Mouse (Mus musculus) liver, adult 2 months (tissue): ENCODE results near the gene Cngb1. TPM values are rescaled to one million over a fixed set of nuclear protein-coding genes. Genes with fewer than 3 reads are reported as not detected.
A peak's percentile ranks its signal among the peaks of the same experiment; 100 is the strongest.

Experiments used
- DNase-seq: peaks from one replicate; pipeline ENCODE4 v3.0.0-alpha.2; 2011; ENCODE audit warnings: low read depth, low spot score; ENCODE audit errors: extremely low read depth
- H3K27ac ChIP-seq: fragments of 200-500 bp; replicated peaks from 2 replicates; pipeline ENCODE4 v1.5.1; 2012; ENCODE audit warnings: low read depth, mild to moderate bottlenecking, control low read depth, inconsistent platforms, low read length; ENCODE audit not compliant: insufficient read depth
- H3K27me3 ChIP-seq: fragments of 200-500 bp; 2 replicates; pipeline ENCODE4 v1.6.1; 2012; ENCODE audit warnings: mild to moderate bottlenecking, moderate library complexity, low read length, inconsistent platforms; ENCODE audit not compliant: control insufficient read depth, insufficient read depth
- H3K36me3 ChIP-seq: fragments of 200-500 bp; 2 replicates; pipeline ENCODE4 v1.6.1; 2012; ENCODE audit warnings: low read length, inconsistent platforms; ENCODE audit not compliant: control insufficient read depth, insufficient read depth
- H3K4me1 ChIP-seq: fragments of 200-500 bp; 2 replicates; pipeline ENCODE4 v1.6.1; 2011; ENCODE audit warnings: low read length; ENCODE audit not compliant: control insufficient read depth, insufficient read depth
- H3K4me3 ChIP-seq: fragments of 200-500 bp; 2 replicates; pipeline ENCODE4 v1.5.1; 2011; ENCODE audit warnings: low read depth, mild to moderate bottlenecking, control low read depth, low read length, moderate library complexity; ENCODE audit not compliant: insufficient read depth
- H3K79me2 ChIP-seq: fragments of 200-500 bp; 2 replicates; pipeline ENCODE4 v1.6.1; 2012; ENCODE audit warnings: inconsistent platforms, mild to moderate bottlenecking, low read length, moderate library complexity; ENCODE audit not compliant: control insufficient read depth, insufficient read depth
- H3K9ac ChIP-seq: fragments of 200-500 bp; 2 replicates; pipeline ENCODE4 v1.6.1; 2012; ENCODE audit warnings: low read depth, mild to moderate bottlenecking, control low read depth, inconsistent platforms, low read length
- CTCF ChIP-seq: fragments of 200-500 bp; IDR thresholded peaks from 2 replicates; pipeline ENCODE4 v1.5.1; 2011; ENCODE audit warnings: low read depth, low read length, control low read depth
- POLR2A ChIP-seq: fragments of 200-500 bp; IDR thresholded peaks from 2 replicates; pipeline ENCODE4 v1.6.1; 2011; ENCODE audit warnings: low read length, control low read depth; ENCODE audit not compliant: insufficient read depth; ENCODE audit errors: extremely low read depth
- WGBS: fragments of 180-500 bp; shearing (Covaris S2); methylation state at CpG from one replicate; pipeline ENCODE4 v1.1.7; 2018; 5-methylcytosine and 5-hydroxymethylcytosine counted together
- polyA plus RNA-seq: library from polyadenylated mRNA; depleted of rRNA; stranded (reverse); fragments of >200 nt; gene quantifications from 2 replicates; pipeline ENCODE4 v1.2.3, GENCODE M21; 2012; rRNA removed
- total RNA-seq: library from RNA; depleted of rRNA; stranded (reverse); fragments of >200 nt; gene quantifications from 2 replicates; pipeline ENCODE4 v1.2.3, GENCODE M21; 2014; rRNA removed

Gene Cngb1
- total and polyA plus RNA-seq, 2 experiments: under 0.01 to 0.39 TPM

DNA sequence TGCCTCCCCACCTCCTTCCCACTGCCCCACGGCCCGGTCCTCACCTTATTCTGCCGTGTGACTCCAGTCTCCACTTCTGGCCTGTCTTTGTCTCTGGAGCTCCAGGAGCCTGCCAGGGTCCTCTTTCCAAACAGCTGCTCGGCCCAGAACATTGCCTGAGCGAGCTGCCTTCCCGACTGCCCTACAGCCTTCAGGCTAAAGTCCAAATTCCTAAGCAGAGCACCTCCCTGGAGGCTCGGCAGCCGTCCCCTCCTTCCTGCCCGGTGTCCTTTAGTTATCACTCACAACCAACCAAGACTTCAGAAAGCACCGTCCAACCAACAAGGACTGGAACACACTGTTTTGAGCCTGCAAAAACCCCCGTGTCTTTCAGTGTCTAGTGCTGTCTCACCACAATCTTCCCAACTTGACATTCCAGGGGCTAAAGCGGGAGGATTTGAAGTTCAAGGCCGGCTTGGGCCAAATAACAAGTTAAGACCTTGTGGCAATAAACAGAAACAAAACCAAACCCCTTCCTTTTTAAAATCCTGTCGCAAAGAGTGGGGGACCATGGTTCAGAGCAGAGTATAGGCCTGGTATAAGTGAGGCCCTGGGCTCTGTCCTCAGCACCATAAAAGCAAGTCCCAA lies 103.6 kb downstream of the Cngb1 start, which contains the start of gene Kifc3:
TSS of gene Kifc3 (minus strand) at position 164 of the 627 bp plus-strand sequence.
- H3K79me2 ChIP-seq: no peaks in the 10 kb centered on the region
- 65% methylated on average over 14 of the region's 14 CpGs for WGBS
- no peak within 1 kb of the TSS for H3K4me3 ChIP-seq
- H3K4me1 ChIP-seq: peaks cover 3% of the 10 kb centered on the region; the same call in 1 of the 2 replicates
- no peak within 1 kb of the TSS for H3K9ac ChIP-seq
- H3K36me3 ChIP-seq: no peaks in the 10 kb centered on the region
- DNase-seq: peak; percentile 37
- no peak within 1 kb of the TSS for H3K27ac ChIP-seq
- no peaks in the 10 kb centered on the region for H3K27me3 ChIP-seq
- TF ChIP-seq POLR2A (no peak), CTCF (no peak)

DNA sequence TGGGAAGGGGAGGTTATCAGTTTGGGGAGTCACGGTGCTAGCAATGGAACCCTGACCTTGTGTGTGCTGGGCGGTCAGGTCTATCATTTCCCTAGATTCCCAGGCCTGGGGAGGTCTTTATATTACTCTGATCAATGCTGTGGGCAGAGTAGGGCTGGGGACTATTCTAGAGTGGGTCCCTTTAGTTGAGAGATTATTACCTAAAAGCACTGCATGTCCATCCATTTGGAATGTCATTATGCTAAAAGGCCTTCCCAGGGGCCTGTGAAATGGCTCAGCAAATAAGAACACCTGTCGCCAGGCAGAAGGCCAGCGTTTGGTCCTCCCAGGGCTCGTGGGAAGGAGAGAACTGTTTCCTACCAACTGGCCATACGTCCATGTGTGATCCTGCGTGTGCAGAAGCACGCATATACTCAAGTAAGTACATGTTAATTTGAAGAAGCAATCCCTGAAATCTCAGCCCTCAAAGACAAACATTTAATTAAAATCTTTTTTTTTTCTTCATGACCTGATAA lies 104.3 kb downstream of the Cngb1 start:
- WGBS: 86% methylated on average over 8 of the region's 8 CpGs
- no peaks in the 10 kb centered on the region for H3K79me2 ChIP-seq
- H3K27me3 ChIP-seq: no peaks in the 10 kb centered on the region
- H3K4me3 ChIP-seq: no peak overlapping the region
- TF ChIP-seq POLR2A (no peak), CTCF (no peak)
- peaks cover 3% of the 10 kb centered on the region; the same call in 1 of the 2 replicates for H3K4me1 ChIP-seq
- no peak for DNase-seq
- no peak overlapping the region for H3K9ac ChIP-seq
- no peaks in the 10 kb centered on the region for H3K36me3 ChIP-seq
- H3K27ac ChIP-seq: no peak overlapping the region

DNA sequence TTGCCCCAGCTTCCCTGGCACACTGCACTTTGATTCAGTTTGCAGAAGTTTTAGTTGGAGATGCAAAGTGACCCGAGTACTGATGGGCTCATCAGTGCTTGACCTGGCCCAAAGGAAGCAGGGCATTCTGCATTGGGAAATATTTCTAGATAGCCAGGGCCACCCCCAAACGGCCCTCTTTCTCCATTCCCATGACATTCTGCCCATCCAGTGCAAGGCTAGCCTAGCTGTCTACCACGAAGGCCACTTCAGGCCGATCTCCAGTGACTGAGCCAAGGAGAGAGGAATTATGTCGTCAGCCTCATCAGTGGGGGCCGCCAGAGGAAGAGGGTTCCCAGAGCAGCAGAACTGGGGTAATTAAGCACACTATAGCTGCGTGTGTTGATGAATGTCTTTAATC lies 104.9 kb downstream of the Cngb1 start:
- Histone ChIP-seq H3K27ac (no peak overlapping the region), H3K4me3 (no peak overlapping the region), H3K4me1 (peaks cover 3% of the 10 kb centered on the region; the same call in 1 of the 2 replicates), H3K36me3 (no peaks in the 10 kb centered on the region), H3K27me3 (no peaks in the 10 kb centered on the region), H3K79me2 (no peaks in the 10 kb centered on the region), H3K9ac (no peak overlapping the region)
- 76% methylated on average over 7 of the region's 7 CpGs for WGBS
- TF ChIP-seq POLR2A (no peak), CTCF (no peak)
- DNase-seq: no peak

DNA sequence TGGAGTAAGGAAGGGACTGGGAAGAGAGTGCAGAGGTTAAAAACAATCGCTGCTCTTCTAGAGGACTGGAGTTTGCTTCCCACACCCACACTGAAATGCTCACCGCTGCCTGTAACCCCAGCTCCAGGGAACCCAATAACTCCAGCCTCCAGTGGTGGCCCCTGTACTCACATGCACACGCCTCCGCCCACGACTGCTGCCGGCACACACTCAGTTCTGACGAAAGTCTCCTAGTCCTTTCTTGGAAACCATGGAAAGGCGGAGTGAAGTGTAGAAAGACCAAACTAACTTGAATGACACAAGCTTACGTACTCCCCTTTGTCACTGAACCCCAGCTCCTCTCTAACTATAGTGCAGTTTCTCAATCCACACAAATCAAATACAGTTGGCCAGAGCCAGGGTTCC lies 106.4 kb downstream of the Cngb1 start:
- no peak overlapping the region for H3K27ac ChIP-seq
- H3K4me1 ChIP-seq: peaks cover 3% of the 10 kb centered on the region; the same call in 1 of the 2 replicates
- DNase-seq: peak; percentile 53
- no peaks in the 10 kb centered on the region for H3K27me3 ChIP-seq
- H3K36me3 ChIP-seq: no peaks in the 10 kb centered on the region
- no peak for TF ChIP-seq POLR2A
- TF ChIP-seq CTCF: 0 out of 2 replicates have a peak, but pooled peaks have one; percentile 15
- H3K4me3 ChIP-seq: no peak overlapping the region
- 27% methylated on average over 9 of the region's 9 CpGs for WGBS
- no peak overlapping the region for H3K9ac ChIP-seq
- H3K79me2 ChIP-seq: no peaks in the 10 kb centered on the region

DNA sequence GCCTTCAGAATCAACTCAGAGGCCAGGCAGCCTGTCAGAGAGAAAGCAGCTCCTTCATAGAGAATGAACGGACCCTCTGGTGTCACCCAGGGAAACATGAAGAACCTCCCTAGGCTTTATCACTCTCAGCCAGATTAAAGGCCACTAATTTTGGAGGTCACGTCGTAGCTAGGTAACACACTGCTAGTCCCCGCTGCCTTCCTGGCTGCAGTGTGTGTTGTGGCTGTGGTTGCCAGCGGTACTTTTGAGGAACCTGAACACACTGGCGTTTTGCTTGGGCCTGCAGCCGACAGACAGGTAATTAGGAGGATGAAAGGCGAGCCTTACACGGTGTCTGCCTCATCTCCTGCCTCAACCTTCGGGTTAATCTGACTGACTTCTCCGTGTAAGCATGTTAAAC lies 110.7 kb downstream of the Cngb1 start:
- no peak overlapping the region for H3K27ac ChIP-seq
- H3K4me1 ChIP-seq: peaks cover 3% of the 10 kb centered on the region; the same call in 1 of the 2 replicates
- 82% methylated on average over 11 of the region's 11 CpGs for WGBS
- H3K36me3 ChIP-seq: no peaks in the 10 kb centered on the region
- no peak for TF ChIP-seq POLR2A
- TF ChIP-seq CTCF: no peak
- no peaks in the 10 kb centered on the region for H3K79me2 ChIP-seq
- no peak overlapping the region for H3K4me3 ChIP-seq
- no peak overlapping the region for H3K9ac ChIP-seq
- no peaks in the 10 kb centered on the region for H3K27me3 ChIP-seq
- DNase-seq: no peak

DNA sequence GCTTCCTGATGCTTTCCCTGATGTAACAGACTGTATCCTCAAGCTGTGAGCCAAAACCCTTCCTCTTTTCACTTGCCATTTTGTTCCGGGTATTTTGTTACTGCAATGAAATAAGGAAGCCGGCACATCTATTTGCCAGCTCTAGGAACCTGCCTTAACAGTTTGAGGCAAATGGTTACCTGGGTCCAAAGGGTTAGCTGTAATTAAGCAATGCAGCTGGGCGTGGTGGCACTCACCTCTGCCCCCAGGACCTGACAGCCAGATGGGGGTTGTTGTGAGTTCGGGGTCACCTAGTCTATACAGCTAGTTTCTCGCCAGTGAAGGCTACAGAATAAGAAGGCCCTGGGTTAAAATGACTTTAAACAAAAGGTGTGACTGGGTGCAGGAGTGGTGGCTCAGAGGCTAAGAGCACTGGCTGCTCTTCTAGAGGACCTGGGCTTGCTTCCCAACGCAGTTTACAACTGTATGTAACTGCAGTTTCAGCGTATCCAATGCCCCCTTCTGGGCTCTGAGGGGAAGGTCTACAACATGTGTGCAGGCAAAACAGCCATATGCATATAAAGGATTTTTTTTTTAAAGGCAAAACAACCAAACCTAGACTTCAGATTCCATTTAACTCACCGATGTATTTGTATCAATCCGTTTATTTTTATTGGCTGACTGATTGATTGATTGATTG lies 114.7 kb downstream of the Cngb1 start:
- TF ChIP-seq CTCF: no peak
- no peak for TF ChIP-seq POLR2A
- Histone ChIP-seq H3K27me3 (no peaks in the 10 kb centered on the region), H3K79me2 (no peaks in the 10 kb centered on the region), H3K36me3 (no peaks in the 10 kb centered on the region), H3K9ac (no peak overlapping the region), H3K4me1 (no peaks in the 10 kb centered on the region), H3K4me3 (no peak overlapping the region), H3K27ac (no peak overlapping the region)
- peak; percentile 63 for DNase-seq
- 54% methylated on average over 9 of the region's 9 CpGs for WGBS

Other genes starting within 250 kb of the Cngb1 start
- gene Katnb1, start 225.4 kb downstream of the Cngb1 start, total RNA-seq: 1.2 and 1.3 TPM in 2 replicates
- 2.5 and 3.2 TPM in 2 replicates for gene Katnb1, start 225.4 kb downstream of the Cngb1 start, polyA plus RNA-seq
- 6.8 and 9.3 TPM in 2 replicates for gene Kifc3, start 103.8 kb downstream of the Cngb1 start, total RNA-seq
- 17.3 and 28.3 TPM in 2 replicates for gene Kifc3, start 103.8 kb downstream of the Cngb1 start, polyA plus RNA-seq
- gene Tepp, start 4.0 kb upstream of the Cngb1 start, total RNA-seq: not detected in 2 replicates
- gene Tepp, start 4.0 kb upstream of the Cngb1 start, polyA plus RNA-seq: not detected in 2 replicates
- 1.2 and 1.8 TPM in 2 replicates for gene Zfp319, start 25.4 kb upstream of the Cngb1 start, total RNA-seq
- 2.5 and 3.2 TPM in 2 replicates for gene Zfp319, start 25.4 kb upstream of the Cngb1 start, polyA plus RNA-seq
- 6.7 and 7.9 TPM in 2 replicates for gene Usb1, start 25.7 kb upstream of the Cngb1 start, total RNA-seq
- gene Usb1, start 25.7 kb upstream of the Cngb1 start, polyA plus RNA-seq: 16.2 and 20.0 TPM in 2 replicates
- 6.5 and 7.2 TPM in 2 replicates for gene Mmp15, start 45.7 kb upstream of the Cngb1 start, total RNA-seq
- 15.1 and 16.5 TPM in 2 replicates for gene Mmp15, start 45.7 kb upstream of the Cngb1 start, polyA plus RNA-seq
- 39.6 and 47.1 TPM in 2 replicates for gene Cfap20, start 128.3 kb upstream of the Cngb1 start, total RNA-seq
- 27.0 and 37.5 TPM in 2 replicates for gene Cfap20, start 128.3 kb upstream of the Cngb1 start, polyA plus RNA-seq
- 13.2 and 19.6 TPM in 2 replicates for gene Csnk2a2, start 183.5 kb upstream of the Cngb1 start, total RNA-seq
- gene Csnk2a2, start 183.5 kb upstream of the Cngb1 start, polyA plus RNA-seq: 8.8 and 10.1 TPM in 2 replicates
- gene Ccdc113, start 227.5 kb upstream of the Cngb1 start, total RNA-seq: not detected in 2 replicates
- gene Ccdc113, start 227.5 kb upstream of the Cngb1 start, polyA plus RNA-seq: not detected in 2 replicates